Comparison of ENCODE assay signal across 17 mouse cellular contexts in genomic region chr2:56322508-56322907, GRCm38 (mm10).
"Had no signal": no experiment of that assay in that cellular context is flagged by ENCODE, and none has a peak within 500 bp of the region (broad histone marks: within the 10 kb centered on the region; RNA-seq: fewer than 3 reads in every experiment).

No protein-coding gene starts in this region.

- H3K4me1 ChIP-seq: lung, embryonic 15.5 days; megakaryocyte, embryonic 14.5 days; midbrain, embryonic 12.5 days; neural tube, embryonic 12.5 days; stomach, embryonic 15.5 days had no signal

- H3K4me2 ChIP-seq: lung, embryonic 15.5 days; midbrain, embryonic 12.5 days; neural tube, embryonic 12.5 days; stomach, embryonic 15.5 days had no signal

- H3K27me3 ChIP-seq: lung, embryonic 15.5 days; megakaryocyte, embryonic 14.5 days; midbrain, embryonic 12.5 days; neural tube, embryonic 12.5 days; stomach, embryonic 15.5 days had no signal

- H3K9ac ChIP-seq: liver, postnatal 0 days; lung, embryonic 15.5 days; midbrain, embryonic 12.5 days; neural tube, embryonic 12.5 days; stomach, embryonic 15.5 days had no signal

- H3K4me3 ChIP-seq: lung, embryonic 15.5 days; megakaryocyte, embryonic 14.5 days; midbrain, embryonic 12.5 days; neural tube, embryonic 12.5 days; stomach, embryonic 15.5 days had no signal

- H3K27ac ChIP-seq: lung, embryonic 15.5 days; macrophage; midbrain, embryonic 12.5 days; neural tube, embryonic 12.5 days; stomach, embryonic 15.5 days; stomach, postnatal 0 days had no signal

- H3K36me3 ChIP-seq: lung, embryonic 15.5 days; midbrain, embryonic 12.5 days; neural tube, embryonic 12.5 days; stomach, embryonic 15.5 days had no signal

- DNase-seq: liver, postnatal 0 days; lung, adult 2 months; lung, postnatal 14 days; lung, postnatal 36 days; right cerebral cortex, postnatal 14 days; thymus, adult 2 months; thymus, postnatal 25 days; thymus, postnatal 4 days had no signal

- ATAC-seq: liver, postnatal 0 days; lung, postnatal 0 days; midbrain, embryonic 16.5 days had no signal

- H3K9me3 ChIP-seq: lung, embryonic 15.5 days; megakaryocyte, embryonic 14.5 days; midbrain, embryonic 12.5 days; neural tube, embryonic 12.5 days; stomach, embryonic 15.5 days had no signal
